Mouse (Mus musculus): Measurements from ENCODE around the gene Pcyt2. TPM values are rescaled to one million over a fixed set of nuclear protein-coding genes. Genes with fewer than 3 reads are reported as not detected.

Pcyt2 gene
- total RNA-seq (2023) = 10 to 100 TPM; 33.2 to 34.6 TPM

DNA sequence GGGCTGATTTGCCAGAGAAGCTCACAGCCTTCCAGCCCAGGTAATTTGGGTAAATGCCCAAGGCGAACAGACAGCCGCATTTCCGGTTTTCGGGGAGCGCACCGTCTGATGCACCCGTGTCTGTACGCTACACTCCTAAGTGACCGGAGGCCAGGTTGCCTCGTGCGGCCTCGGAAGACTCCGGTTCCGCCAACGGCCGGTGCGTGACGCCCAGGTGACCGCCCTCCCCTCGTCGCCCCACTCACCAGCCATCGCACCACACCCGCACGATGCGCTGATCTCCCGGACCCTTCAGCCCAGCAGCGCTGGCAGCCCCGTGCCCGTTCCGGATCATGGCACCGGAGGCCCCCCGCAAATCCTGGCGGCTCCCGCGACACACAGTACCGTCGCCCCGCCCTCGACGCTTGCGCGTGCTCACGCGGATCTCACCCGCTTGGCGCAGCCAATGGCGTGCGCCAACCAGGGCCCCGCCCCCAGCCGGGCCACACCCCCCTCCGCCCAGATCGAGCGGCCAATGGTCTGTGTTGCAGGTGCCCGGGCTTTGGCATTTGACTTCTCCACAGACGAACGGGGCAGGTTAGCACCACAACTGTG, at the start of gene Pcyt2:
Gene Pcyt2 (minus strand): TSS at position 418 of the 594 bp plus-strand sequence.

DNA sequence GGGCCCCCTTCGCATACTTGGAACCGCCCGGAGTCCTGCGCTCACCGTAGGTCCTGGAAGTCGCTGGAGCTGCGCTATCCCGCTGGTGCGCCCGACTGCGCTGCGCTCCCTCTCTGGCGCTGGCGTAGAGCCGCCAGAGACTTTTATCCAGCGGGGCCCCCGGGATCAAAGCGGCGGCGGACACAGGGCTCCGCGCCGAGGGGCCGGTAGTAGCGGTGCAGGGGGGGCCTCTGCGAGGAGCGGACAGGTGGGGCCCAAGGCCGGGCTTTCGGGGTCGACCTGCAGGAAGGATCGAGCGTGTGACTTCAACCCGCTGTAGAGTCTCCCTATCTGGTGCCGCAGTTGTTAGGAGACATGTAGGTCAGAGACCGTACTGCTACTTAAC, 43.3 kb upstream of the Pcyt2 start, which contains the start of gene Notum:
Gene Notum (minus strand): TSS at position 100 of the 385 bp plus-strand sequence.

DNA sequence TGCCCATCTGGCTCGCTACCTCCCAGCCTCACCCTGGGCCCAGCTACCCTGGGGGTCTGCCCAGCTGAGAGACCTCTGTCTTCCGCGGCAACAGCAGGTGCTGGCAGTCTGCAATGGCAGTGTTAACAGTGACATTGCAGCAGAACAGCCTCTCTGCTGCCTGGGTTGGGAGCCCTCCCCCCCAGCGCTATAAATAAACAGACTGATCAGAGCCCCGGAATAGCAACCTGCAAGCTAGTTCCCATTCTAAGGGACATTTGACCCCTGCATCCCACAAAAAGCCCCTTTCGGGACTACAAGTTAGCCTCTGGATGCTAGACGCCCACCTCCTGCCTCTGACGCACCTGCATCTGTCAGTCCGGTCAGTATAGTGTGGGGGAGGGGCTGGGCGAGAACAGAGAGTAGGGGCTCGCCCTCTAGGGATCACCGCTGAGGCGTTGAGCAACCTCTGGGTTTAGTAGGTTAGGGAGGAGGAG, 30.3 kb upstream of the Pcyt2 start, which contains the start of gene Myadml2:
Gene Myadml2 (minus strand): TSS at position 158 of the 476 bp plus-strand sequence.

DNA sequence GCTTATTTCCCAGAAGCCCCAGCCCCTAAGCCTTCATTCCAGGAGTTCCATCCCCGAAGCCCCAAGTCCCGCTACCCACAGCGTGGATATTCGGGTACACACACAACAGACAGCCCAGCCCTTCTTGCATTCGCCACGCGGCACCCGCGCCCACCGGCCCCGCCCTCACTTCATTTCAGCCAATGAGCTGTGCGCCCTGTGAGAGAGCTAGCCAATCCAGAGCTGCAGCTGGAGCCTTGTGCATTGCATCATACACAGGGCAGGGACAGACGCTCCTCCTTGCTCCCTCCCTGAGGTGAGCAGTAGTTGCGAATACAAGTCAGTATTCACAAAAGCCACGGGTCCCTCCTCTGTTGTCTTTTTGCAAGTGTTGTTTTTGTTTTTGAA, 25.9 kb upstream of the Pcyt2 start, which contains the start of gene Pycr1:
Gene Pycr1 (minus strand): TSS at position 169 of the 387 bp plus-strand sequence.

DNA sequence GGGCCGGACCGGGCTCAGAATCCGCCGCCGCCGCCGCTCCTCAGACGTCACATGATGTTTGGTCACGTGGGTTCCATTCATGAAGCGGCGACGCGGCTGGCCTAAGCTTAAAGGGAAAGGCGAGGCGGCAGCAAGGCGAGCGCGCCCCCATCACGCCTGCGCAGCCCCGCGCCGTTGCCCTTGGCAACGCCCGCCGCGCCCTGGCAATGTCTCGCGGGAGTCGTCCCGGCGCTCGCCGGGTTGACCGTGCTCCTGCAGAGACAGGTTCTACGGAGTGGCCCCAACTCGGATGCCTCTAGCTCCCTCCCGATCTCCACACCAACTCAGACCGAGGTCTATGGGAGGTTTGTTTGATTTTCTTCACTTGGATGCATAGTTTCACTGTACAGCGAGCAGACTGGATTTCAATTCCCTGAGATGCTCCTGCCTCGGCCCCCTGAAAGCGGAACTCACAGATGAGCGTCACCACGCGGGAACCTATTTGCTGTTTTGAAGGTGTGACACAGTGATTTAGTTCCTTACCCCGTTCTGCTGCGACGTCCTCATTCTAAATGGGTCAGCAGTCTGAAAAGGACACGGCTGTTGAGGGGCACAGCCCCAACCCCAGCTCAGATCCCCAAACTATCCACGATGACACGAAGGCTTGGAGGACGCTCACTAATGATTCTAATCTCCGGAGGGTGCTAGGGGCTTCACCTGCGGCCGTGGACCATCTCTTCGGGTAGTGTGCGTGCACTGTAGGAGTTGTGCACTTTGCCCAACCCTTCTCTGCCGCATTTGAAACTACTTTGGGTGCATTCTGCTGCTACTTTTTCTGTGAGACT, 16.0 kb upstream of the Pcyt2 start, which contains the start of gene Mafg:
Gene Mafg (minus strand): TSS at position 81 of the 824 bp plus-strand sequence.

DNA sequence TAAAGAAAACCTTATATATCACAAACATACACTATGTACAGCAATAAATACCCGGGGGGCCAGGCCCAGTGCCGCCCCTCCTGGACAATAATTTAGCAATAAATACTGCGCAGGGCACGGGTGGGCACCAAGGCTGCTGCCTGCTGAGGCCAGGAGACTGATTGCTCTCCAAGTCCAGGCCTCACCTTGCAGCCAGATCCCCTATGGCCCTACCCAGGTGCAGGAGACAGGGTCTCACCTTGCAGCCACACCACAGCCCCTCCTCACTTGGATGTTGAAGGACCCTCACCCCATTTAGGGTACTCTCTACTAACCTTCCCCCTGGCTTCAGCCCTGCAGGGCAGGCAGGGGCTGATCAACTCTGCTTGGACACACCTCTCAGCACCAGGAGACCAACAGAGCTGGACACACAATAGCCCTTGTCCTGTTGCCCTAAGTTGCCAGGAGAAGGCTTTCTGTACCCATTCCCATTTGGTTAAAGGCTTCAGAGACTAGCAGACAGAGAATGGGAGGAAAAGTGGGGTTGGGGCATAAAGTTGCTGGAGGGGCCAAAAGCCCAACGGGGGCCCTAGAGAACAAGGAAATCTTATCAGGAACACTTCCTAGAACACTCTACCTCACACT, 7.5 kb upstream of the Pcyt2 start, which contains the start of gene Sirt7:
Gene Sirt7 (minus strand): TSS at position 89 of the 624 bp plus-strand sequence.

DNA sequence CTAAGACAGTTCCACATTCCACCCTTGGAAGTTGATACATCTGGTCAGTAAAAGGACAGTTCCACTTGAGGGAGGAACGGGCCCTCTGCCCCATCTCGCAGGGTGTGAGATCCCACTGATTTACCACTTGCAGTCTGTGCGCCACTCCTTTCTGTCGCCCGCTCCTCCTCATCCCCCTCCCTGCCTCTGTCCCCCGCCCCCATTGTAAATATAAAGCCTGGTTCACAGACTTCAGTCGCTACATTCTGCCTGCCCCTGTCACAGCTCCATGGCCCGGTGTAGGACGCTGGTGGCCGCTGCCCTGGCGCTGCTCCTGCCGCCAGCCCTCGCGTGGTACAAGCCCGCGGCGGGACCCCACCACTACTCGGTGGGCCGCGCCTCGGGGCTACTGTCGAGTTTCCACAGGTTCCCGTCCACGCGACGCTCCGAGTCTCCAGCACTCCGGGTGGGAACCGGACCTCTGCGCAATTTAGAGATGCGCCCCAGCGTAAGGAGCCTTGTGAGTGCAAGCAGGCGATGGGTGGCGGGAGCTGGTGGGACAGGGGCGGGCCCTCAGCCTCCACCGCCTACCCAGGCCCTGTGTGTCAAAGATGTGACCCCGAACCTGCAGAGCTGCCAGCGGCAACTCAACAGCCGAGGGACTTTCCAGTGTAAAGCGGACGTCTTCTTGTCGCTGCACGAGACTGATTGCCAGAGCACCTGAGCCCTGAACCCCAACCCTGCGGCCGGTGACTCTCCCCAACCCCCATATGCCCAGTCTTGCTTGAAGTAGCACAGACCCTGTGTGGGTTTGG, 9.3 kb downstream of the Pcyt2 start, which contains the start of gene Npb:
Gene Npb (plus strand): TSS at position 237 of the 794 bp plus-strand sequence.

DNA sequence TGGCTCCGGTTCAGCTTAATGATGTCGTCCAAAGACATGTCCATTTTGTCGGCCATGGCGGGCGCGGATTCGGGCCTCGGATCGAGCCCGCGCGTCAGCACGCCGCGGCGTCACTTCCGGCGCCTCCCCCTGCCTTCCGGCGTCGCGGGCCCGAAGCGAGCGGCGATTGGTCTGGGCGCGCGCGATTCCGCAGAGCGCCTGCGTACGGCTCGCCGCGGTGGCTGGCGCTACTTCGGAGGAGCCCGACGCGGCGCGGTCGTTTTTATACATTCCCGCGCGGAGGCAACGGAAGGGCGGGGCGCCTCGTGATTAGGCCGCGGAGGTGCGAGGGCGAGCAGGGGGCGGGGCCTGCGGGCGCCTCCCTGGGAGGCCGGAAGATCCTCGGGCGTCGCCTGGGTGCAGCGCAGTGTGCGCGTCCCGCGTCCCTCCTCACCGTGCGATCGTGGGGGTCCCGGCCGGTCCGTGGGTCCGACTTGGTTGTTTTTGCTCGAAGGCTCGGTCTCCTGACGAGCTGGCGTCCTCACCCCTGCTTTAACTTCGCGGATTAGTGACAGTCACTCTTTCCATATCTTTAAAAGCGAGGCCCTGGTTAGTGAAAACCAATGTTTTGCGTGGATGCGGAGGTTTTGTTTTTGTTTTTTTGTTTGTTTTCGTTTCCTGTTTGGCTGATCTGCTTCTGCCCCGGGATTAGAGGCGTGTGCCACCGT, 19.3 kb downstream of the Pcyt2 start, which contains the start of the genes Alyref and Anapc11:
Gene Alyref (minus strand): TSS at position 83 of the 707 bp plus-strand sequence.
Gene Anapc11 (plus strand): TSS at position 139 of the 707 bp plus-strand sequence.

DNA sequence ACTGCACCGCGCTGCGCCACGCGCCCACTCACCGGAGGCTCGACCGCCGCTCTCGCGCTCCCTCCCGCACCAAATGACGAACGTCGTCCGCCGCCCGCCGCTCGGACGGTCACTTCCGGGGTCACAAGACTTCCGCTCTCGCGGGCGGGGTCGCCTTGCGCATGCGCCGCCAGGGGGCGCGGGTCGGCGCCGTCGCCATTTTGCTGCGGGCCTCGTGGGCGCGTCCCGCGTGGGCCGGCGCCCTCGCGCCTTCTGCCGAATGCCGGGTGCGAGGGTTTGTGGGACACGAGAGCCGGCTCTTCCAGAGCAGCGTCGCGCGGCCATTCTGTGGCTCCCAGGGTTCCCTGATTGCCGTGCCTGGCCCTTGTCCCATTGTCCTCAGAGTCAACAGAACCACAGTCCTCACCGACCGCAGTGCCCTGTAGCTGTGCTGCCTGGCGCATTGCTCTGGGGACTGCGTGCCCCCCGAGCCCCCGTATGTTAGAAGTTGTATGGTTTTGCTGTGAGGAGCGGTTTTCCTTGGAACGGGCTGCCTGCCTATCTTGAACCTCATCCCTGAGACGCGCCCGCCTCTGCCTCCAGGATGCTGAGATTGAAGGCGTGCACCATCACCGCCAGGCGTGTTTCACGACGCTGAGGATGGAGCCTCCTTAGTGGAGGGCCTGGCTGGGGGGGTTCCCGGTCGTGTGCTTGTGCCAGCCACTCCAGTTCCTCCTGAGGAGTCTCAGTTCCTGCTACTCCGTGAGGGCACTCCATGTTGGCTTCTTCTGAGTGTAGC, 36.1 kb downstream of the Pcyt2 start, which contains the start of gene Arhgdia:
Gene Arhgdia (minus strand): TSS at position 135 of the 778 bp plus-strand sequence.

DNA sequence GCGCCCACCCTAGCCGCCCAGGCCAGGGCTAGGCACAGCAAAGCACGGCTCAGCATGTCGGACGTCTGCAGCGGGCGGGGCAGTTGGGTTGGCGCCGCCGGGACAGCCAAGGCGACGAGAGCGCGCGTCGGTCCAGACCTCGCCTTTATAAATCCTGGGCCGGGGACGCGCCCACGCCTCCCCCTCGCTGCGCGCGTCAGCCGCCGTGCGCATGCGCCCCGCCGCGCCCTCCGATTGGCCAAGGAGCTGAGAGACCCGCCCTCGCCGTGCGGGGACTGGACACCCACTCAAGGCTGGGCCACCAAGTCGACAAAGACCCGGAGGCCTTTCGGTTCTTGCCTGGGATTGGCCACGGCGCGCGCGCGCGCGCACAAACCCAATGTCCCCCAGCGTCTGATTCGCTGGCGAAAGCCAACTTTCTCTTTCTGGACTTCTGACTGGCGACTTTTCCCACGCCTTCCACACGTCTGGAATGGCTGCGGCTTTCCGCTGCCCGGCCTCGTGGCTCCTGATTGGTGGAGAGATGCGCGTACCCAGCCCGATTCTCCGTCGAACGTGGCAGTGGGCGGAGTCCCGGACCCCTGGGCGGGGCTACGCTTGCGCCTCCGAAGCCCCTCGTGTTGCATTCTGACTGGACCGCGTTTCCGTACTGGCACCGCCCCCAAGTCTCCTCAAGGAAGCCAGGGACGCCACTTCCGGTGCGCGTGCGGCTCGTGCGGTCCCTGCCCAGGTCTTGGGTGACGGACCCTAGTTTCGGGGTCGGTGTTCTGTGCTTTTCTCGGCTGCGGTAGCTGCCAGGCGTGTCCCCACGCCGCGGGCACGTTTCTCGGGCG, 44.8 kb downstream of the Pcyt2 start, which contains the start of gene P4hb:
Gene P4hb (minus strand): TSS at position 502 of the 833 bp plus-strand sequence.

Other genes with a start within 250 kb of the Pcyt2 start
- gene Faap100, start 239.2 kb downstream of the Pcyt2 start, total RNA-seq (2023) = 10 to 100 TPM; 14.7 to 20.0 TPM
- 10 to 100 TPM; 46.4 to 49.1 TPM for gene Nploc4, start 180.2 kb downstream of the Pcyt2 start, total RNA-seq (2023)
- gene Tspan10, start 175.3 kb downstream of the Pcyt2 start, total RNA-seq (2023) = under 1 TPM in 1 of 2 experiments, not detected in 1; 0.22 TPM
- not detected for gene Pde6g, start 164.4 kb downstream of the Pcyt2 start, total RNA-seq (2023)
- gene Oxld1, start 159.9 kb downstream of the Pcyt2 start, total RNA-seq (2023) = 1 to 10 TPM; 5.2 to 6.9 TPM
- gene Ccdc137, start 159.8 kb downstream of the Pcyt2 start, total RNA-seq (2023) = 10 to 100 TPM in 1 of 2 experiments, 1 to 10 TPM in 1; 9.3 to 11.5 TPM
- 1 to 10 TPM; 8.2 to 9.5 TPM for gene Arl16, start 150.3 kb downstream of the Pcyt2 start, total RNA-seq (2023)
- gene Mrpl12, start 133.3 kb downstream of the Pcyt2 start, total RNA-seq (2023) = 10 to 100 TPM; 15.7 to 20.7 TPM
- 10 to 100 TPM; 12.5 to 13.2 TPM for gene Slc25a10, start 126.1 kb downstream of the Pcyt2 start, total RNA-seq (2023)
- gene Gcgr, start 87.2 kb downstream of the Pcyt2 start, total RNA-seq (2023) = not detected
- gene Mcrip1, start 68.2 kb downstream of the Pcyt2 start, total RNA-seq (2023) = 10 to 100 TPM; 28.5 to 32.8 TPM
- not detected for gene Ppp1r27, start 66.8 kb downstream of the Pcyt2 start, total RNA-seq (2023)
- gene P4hb, start 44.7 kb downstream of the Pcyt2 start, total RNA-seq (2023) = 100 to 1,000 TPM; 250 to 293 TPM
- 100 to 1,000 TPM; 404 to 468 TPM for gene Arhgdia, start 36.3 kb downstream of the Pcyt2 start, total RNA-seq (2023)
- 100 to 1,000 TPM; 129 to 148 TPM for gene Alyref, start 19.6 kb downstream of the Pcyt2 start, total RNA-seq (2023)
- 10 to 100 TPM; 51.5 to 52.9 TPM for gene Anapc11, start 19.5 kb downstream of the Pcyt2 start, total RNA-seq (2023)
- 1 to 10 TPM in 1 of 2 experiments, not detected in 1; 1.3 TPM for gene Npb, start 9.5 kb downstream of the Pcyt2 start, total RNA-seq (2023)
- 100 to 1,000 TPM; 117 to 133 TPM for gene Sirt7, start 7.3 kb upstream of the Pcyt2 start, total RNA-seq (2023)
- gene Mafg, start 15.7 kb upstream of the Pcyt2 start, total RNA-seq (2023) = 100 to 1,000 TPM; 143 to 148 TPM
- 1 to 10 TPM; 1.3 to 2.7 TPM for gene Pycr1, start 25.8 kb upstream of the Pcyt2 start, total RNA-seq (2023)
- gene Myadml2, start 30.2 kb upstream of the Pcyt2 start, total RNA-seq (2023) = not detected
- gene Notum, start 43.2 kb upstream of the Pcyt2 start, total RNA-seq (2023) = 1 to 10 TPM in 1 of 2 experiments, not detected in 1; 1.8 TPM
- 10 to 100 TPM; 79.9 to 88.5 TPM for gene Aspscr1, start 55.0 kb upstream of the Pcyt2 start, total RNA-seq (2023)
- gene Cenpx, start 95.8 kb upstream of the Pcyt2 start, total RNA-seq (2023) = 10 to 100 TPM; 35.5 to 36.7 TPM
- gene Lrrc45, start 96.0 kb upstream of the Pcyt2 start, total RNA-seq (2023) = 10 to 100 TPM; 11.7 to 15.4 TPM
- gene Rac3, start 103.5 kb upstream of the Pcyt2 start, total RNA-seq (2023) = under 1 TPM in 1 of 2 experiments, not detected in 1; 0.67 TPM
- 10 to 100 TPM in 1 of 2 experiments, 1 to 10 TPM in 1; 6.2 to 12.1 TPM for gene Dcxr, start 109.3 kb upstream of the Pcyt2 start, total RNA-seq (2023)
- gene Cbr2, start 114.2 kb upstream of the Pcyt2 start, total RNA-seq (2023) = 10 to 100 TPM in 1 of 2 experiments, 1 to 10 TPM in 1; 4.7 to 10.3 TPM
- gene Hmga1b, start 144.9 kb upstream of the Pcyt2 start, total RNA-seq (2023) = 10 to 100 TPM; 42.1 to 54.6 TPM
- 10 to 100 TPM; 12.8 to 14.4 TPM for gene Rfng, start 166.3 kb upstream of the Pcyt2 start, total RNA-seq (2023)
- gene Gps1, start 166.3 kb upstream of the Pcyt2 start, total RNA-seq (2023) = 10 to 100 TPM; 32.3 to 47.8 TPM
- 10 to 100 TPM; 31.9 to 38.5 TPM for gene Dus1l, start 178.5 kb upstream of the Pcyt2 start, total RNA-seq (2023)
- gene Fasn, start 206.6 kb upstream of the Pcyt2 start, total RNA-seq (2023) = 10 to 100 TPM; 22.3 to 24.3 TPM

All from neutrophil, adult 59 days (primary cell).